Mouse (Mus musculus) A20 (cell line): Measurements from ENCODE around the gene Igfbp2.

ENCODE experiments used
- DNase-seq: peaks from one replicate; pipeline ENCODE4 v3.0.0-alpha.2; 2011; ENCODE audit warnings: low read depth, low spot score

Igfbp2 gene

DNA sequence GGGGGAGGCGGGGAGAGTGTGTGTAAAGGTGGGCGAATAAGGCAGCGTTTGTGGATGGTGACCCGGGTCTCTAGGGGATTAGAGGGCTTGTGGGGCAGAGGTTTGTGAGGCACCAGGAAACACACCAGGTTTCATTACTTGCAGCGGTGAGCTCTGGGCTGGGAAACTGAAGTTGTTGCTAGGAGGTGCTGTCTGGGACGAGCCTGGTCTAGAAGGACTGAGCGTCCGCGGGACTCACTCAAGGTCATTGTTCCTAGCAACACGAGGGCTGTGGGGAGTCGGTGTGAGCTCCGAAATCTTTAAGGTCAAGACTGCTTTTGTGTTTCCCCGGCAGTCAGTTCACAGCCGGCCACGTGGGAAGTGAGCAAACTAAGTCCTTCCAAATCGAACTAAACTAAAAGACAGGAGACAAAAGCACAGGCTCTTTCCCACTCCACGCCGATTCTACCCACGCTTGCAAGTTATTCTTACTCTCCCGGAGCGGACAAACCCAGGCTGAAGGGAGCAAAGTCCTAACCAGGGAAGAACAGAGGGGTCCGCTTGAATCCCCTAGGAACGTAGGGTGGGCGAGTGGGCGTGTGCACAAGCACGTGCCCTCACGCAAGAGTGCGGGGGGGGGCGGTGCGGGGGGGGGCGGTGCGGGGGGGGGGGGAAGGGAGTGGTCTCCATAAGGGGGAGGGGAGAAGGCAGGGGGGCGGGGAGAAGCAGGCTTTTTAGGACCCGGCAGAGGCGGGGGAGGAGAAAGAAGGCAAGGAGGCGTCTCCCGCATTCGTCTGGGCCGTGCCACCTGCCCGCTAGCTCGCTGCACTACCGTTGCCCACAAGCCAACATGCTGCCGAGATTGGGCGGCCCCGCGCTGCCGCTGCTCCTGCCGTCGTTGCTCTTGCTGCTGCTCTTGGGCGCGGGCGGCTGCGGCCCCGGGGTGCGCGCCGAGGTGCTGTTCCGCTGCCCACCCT lies at the start of gene Igfbp2:
Gene Igfbp2 (plus strand): TSS at position 753 of the 956 bp plus-strand sequence.
- no peak for DNase-seq

DNA sequence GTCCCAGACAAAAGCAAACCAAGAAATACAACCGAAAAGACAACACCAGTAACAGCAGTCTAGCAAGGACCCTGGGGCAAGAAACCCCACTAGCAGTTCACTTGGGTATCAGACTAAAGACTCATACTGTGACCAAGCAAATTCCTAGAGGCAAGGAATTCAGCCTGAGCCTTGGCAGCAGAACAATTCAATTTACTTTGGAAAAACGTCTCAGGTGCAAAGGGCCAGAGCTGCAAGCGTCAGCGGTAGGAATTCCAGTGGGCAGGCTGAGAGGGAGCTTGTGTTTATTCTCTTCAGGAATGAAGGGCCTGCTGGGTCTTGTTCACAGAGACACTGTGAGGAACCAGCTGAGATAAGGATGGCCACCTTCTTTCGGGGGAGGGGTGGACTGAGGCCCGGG lies 45.5 kb upstream of the Igfbp2 start:
- DNase-seq, result no peak

DNA sequence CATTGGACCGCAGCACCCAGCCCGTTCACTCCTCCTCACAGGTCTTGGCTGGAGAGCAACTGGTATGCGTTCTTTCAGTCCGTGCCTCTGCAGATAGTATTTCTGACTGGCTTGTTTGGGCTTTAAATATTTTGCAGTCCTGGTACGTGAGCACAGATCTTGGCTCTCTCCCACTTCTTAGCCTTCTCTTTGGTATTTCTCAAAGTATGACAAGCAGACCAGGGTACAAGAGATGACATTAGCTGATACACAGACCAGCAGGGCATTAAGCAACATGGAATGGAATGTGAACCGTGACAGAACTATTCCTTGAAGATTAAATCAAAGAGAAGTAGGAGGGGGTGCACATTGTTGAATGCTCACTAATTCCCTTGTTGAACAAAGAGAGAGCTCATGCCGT lies 43.6 kb upstream of the Igfbp2 start:
- DNase-seq, result no peak

DNA sequence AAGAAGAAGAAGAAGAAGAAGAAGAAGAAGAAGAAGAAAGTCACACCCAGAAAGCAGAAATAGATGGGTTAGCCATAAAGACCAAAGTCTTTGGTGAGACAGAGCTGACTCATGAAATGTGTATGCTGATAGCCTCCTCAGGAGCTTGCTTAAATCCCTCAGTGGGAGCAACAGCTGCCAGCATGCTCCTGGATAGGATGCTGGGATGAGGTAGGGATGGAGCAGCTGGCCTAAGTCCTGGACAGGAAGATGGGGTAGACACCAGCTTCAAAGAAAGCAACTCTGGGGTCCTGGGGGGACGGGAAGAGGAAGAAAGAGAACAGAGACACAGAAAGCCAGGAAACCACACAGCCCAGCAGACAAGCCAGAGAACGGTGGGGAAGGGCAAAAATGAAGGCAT lies 41.0 kb upstream of the Igfbp2 start:
- DNase-seq, result no peak

DNA sequence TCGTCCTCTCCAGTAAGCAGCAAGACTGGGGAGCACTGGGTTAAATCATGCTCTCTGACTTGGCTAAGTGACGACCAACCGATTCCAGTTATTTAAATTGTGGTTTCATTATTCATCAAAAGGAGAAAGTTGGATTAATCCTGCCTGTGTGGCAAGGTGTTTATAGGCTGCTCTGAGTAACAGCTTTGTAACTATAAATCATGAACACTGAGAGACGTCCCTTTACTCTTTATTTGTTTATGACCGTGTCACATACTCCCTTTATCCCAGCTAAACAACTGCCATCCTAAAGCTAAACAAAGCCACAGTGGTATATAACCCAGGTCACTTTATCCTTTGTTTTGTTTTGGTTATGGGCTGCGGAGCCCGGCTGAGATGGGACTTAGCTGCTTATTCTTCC lies 40.3 kb upstream of the Igfbp2 start:
- no peak for DNase-seq

DNA sequence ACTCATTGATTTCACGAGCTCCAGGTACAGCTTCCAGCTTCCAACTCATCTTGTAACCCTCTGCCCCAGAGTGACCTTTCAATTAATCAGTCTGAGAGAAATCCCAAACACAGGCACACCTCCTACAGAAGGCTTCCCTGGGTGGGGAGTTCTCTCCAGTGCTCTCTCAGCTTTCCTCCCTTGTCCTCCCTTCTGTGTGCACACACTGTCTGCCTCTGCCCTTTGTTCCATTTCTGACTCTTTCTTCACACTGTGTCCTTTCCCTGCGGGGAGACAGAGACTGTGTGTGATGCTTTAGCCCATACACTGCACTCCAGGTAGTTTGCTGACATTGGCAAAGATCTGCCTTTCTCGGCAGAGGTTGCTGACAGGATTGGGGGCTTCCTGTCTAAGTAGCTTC lies 33.6 kb upstream of the Igfbp2 start:
- DNase-seq, result no peak

DNA sequence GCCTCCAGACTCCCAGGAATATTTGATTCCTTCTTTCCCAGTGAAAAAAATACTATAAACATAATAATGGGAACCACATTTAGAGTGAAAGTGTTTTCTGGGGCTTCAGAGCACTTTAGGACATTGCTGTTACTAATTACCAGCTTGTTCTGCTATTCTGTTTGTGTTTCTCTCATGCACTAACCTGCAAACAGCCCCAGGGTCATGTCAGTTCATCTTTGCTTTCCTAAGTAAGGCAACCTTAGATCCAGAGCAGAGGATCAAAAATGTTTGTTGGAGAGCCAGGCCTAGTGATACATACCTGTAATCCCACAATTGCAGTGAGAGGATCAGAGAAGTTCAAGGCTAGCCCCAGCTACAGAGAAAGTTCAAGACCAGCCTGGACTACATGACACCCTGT lies 32.6 kb upstream of the Igfbp2 start:
- DNase-seq, result no peak

DNA sequence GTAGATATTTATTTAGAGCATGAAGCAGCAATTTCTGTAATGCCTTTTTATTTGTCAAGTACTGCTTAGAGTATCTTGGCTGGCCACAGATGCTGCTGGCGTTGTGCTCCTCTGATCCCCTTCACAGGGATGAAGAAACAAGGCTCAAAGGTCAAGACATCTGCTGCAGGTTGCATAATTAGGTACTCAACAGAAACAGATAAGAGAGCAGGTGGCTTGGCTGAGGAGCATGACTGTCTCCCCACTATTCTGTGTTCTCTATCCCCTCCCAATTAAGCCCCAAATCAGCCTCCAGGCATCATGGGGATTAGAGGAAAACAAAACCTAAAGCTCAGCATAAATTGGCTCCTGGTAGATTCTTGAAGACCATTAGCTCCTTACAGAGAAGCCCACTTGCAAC lies 32.0 kb upstream of the Igfbp2 start:
- no peak for DNase-seq

DNA sequence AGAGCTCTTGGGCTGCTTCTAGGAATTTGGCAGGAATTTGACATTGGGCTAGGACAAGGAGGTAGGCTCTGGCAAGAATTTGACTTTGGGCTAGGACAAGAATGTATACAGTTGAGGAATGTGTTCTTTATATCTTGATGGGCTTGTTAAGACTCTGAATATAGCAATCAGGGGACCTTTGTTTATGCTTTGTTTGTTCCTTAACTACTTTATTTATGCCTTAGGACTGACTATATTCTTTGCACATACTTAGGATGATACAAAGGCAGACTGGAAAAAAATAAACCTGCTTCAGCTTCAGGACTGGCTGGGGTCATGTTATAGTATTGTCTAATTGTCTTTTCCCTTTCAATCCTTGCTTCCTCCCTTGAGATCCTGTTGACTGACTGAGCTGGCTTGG lies 31.1 kb upstream of the Igfbp2 start:
- no peak for DNase-seq

DNA sequence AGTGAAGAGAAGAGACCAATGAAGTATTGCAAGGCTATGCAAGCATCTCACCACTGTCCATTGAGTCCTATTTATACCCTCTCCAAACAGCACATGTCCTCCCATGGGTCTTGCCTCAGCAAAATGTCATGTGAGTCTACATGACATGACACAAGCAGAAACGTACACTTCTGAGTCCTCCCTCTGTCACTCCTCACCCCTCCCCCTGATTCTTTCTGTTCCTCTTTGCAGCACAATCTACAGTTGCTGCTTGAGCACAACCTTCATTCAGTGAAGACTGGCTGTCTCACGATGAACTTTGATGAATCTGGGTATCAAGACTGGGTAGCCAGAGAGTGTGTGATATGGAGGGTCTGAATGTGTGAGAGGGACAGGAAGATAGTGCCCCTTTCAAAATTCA lies 28.2 kb upstream of the Igfbp2 start:
- peak; percentile 58 for DNase-seq

DNA sequence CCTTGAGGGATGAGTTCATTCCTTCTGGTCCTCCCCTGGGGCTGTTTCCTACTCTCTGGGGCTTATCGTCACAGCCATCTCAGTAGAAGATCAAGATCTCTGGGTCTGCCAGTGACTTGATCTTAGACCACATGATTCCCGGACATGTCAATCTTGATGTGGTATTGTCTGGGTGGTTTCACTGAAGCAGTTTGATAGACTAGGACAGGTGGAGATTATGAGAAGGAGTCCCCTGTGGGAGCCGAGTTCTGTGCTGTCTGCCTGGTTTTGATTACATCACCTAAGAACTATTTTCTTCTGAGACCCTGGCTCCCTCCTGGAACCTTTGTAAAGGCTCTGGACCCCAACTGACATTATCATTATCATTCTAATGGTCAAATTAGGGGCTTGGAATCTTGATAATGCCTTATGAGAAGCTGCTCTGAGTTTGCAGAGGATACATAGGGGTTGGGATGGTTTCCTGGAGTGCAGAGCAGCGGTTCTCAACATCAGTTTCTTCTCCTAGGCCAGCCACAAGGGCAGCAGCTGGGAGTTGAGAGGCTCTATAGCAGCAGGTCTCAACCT lies 27.1 kb upstream of the Igfbp2 start:
- DNase-seq, result no peak

DNA sequence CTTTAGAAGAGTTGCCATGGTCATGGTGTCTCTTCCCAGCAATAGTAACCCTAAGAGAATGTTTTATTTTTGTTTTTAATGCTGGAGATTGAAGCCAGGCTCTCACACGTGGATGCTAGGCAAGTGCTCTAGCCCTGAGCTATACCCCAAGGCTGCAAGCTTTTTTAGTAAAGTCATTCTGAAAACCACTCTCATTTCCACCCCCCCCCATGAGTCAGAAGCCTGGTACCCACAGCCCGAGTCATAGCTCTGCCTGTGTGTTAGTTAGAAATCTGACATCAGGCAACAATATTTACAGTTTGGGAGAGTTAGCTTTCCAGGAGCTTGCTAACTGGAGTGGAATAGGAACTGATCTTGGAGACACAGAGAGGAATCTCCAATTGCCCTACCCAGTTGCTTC lies 25.9 kb upstream of the Igfbp2 start:
- DNase-seq, result no peak

DNA sequence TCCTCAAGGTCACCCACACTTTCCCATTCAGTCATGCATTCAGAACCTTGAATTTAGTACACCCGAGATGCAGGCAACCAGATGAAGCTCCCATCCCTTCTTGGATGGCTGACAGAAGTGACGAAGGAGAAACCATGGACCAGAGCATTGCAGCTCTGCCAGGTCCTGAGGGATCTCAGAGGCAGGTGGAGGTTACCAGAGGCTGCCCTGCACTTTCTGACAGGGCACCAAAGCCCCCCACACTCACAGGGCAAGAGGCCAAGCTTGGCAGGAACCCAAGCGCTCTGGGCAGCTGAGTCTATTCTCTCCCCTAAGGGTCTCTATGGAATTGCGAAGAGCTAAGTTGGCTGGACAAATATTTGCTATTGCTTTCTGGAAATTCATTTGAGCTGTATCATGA lies 20.3 kb upstream of the Igfbp2 start:
- DNase-seq, result no peak

DNA sequence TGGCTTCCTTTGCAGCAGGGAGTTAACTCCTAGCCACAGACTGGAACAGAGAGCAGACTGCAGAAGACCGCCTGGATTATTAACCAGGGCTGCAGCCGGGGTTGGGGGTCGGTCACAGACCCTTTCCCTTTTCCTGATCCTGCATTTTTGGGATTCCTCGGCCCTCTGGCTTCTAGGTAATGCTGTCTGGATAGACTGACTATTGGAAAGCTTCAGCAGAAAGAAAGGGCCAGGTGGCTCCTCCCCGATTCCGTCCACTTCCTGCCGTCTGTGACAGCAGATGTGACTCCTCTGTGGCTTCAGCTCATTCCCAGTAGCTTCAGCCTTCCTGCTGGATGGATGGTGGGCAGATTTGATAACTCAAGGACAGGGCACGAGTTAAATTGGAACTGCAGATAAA lies 19.3 kb upstream of the Igfbp2 start:
- no peak for DNase-seq

DNA sequence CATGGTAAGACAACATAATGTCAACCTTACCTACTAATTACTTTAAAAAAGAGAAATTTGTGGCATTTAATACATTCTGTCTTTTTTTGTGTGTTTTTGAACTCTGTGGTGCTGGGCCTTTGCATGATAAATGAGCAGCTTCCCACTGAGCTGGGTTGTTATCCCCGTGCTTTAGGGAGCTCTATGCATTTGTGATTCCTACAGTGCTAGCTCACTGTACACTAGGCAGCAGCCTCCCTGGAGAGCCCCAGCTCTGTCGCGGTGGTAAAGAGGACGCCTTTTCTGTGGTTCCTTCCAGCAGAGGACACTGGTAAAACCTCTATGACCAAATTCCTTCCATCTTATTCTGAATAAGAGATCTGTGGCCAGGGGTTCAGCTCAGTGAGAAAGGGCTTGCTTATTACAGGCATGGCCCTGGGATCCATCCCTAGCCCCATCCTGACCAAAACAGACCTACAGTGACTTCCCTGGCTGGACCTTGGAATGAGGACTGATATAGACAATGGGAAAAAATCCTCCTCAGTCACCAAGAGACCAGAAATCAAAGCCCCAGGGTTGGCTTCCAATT lies 18.7 kb upstream of the Igfbp2 start:
- no peak for DNase-seq

DNA sequence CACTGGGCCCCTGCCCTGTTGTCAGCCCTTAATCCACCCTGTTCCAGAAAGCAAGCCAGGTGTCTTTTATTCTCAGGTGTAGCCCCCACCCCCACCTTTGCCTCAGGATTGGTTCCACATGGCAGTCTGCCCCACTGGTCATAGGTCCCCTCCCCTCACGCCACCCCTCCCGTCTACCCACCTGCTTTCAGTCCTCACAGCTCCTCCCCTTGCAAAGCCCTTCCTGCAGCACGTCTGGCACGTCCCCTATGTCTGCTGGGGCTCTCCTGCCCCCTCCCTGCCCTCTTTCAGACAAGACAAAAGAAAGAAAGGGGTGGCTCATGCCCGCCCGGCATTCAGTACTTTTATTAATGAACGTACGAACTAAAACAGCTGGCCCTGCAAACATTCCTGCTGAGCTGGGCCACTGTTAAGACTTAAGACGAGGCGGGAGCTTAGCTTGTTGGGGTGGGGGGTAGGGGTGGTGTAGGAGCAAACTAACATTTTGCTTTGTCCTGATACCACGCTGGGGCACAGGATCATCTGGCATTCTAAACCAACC lies 18.2 kb upstream of the Igfbp2 start:
- peak; percentile 33 for DNase-seq

DNA sequence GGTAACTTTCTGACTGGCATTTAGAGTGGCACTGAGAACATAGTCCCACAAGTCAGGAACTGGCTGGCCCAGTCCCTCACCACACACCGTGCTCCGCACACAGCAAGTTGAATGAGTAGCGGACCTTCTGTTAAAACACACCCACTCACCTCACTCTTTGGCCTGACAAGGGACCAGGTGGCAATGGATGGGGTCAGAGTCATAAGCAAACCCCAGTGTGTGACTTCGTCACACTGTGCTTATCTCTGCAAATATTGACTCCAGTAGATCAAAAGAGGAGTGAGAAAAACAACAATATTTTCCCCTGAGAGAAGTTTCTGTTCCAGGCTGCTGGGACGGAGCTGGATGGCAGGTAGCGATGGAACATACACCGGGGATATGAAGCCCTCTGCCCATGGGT lies 15.0 kb upstream of the Igfbp2 start:
- DNase-seq, result no peak

DNA sequence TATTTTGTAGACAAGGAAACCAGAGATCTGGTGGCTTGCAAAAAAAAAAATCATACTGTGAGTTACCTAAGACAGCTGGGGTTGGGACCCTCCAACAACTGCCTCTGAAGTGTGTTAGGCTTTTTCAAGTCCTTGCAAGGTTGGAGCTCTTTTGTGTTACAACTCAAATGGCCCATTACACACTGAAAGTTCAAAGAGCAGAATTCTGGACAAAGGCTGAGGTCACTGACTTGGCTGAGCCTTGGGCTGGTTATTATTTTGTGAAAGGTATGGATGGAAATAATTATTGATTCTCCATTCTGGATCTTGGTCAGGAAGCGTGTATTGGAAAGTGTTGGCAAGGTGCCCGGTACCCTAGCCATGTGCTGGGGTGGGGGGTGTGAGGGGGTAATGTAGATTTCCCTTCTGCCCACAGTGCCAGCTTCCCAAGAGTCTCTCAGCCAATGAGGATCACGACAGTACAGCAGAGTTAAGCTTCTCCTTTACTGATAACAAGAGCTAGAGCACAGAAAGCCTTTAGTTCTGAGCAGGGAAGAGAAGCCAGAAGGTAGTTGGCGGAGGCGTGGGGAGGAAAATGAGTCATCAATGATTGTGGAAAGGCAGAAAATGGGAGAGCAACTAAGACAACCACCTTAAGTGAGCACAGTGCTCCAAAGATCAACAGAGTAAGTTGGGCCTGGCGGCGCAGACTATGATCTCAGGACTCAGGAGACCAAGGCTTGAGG lies 14.2 kb upstream of the Igfbp2 start:
- no peak for DNase-seq

DNA sequence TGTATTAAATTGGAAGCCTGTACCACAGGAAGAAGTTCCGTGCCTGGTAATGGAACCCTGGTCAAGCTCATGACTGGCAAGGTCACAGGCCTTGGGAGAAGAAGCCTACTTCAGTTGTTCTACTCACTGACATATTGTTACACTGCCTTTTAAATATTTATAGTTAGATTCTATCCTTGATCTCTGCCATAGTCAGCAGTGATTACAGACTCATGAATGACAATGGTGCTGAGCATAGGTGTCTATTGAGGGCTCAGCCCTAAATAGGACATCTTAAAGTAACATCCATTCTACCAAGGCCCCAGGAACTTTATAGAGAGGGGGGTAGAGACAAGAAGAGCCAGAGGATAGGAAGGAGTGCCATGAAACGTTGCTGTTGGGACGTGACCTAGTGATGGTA lies 13.2 kb upstream of the Igfbp2 start:
- no peak for DNase-seq

DNA sequence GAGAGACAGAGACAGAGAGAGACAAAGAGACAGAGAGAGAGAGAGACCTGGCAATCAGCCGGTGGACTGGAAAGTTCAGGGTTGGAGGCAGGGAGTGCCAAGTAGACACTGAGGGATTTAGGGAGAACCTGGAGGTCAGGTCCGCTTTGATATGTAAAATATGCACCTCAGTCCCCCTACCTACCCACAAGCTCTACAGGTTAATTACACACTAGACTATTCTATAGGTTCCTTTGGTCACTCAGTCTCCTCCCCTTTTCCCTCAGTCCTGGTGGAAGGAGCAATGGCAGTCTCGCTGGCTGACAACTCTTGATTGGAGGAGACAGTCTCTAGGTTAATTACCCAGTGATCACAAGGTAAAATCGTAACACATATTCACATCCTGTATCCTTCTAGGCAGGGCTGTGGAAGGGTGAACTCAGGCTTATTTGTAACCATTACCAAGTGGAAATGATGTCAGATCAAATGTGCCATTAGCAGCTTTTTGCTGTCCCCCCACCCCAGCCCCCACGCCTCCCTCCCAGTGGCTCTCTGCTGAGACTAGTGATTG lies 11.1 kb upstream of the Igfbp2 start:
- DNase-seq, result no peak

DNA sequence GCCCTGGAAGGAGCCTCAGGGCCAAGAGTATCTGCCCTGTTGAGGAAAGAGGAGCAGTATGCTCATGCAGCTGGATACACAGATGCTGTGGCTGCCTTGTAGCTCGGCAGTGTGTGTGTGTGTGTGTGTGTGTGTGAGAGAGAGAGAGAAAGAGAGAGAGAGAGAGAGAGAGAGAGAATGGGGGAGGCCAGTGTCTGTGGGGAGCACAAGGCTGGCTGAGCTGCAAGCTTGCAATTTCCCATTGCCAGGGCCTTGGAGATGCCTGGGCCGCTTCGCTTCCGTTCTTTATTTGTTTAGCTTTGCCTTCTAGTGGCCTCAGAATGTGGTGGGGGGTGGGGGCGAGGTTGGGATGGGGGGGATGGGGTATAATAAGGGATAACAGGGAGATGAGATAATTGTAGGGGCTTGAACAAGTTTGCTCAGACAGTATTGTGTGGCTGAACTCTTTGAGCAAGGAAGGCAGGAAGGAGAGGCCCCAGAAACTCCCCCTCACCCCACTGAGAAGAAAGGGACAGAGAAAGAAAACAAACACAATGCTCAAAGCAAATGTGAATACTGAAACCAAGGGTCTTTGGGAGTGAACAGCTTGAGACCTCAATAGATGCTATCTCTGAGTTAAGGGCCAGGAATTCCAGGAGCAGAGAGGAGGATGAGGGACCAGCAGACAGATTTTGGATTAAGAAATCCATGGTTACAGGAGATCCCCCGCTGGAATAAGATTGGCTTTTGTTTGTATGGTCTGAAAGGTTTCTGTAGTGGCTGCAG lies 10.5 kb upstream of the Igfbp2 start:
- no peak for DNase-seq
